Mouse (Mus musculus): ENCODE results near the gene Sh3pxd2a. TPM values are rescaled to one million over a fixed set of nuclear protein-coding genes. Genes with fewer than 3 reads are reported as not detected.

Gene Sh3pxd2a
- polyA plus RNA-seq, 1 experiment = 45.5 TPM

DNA sequence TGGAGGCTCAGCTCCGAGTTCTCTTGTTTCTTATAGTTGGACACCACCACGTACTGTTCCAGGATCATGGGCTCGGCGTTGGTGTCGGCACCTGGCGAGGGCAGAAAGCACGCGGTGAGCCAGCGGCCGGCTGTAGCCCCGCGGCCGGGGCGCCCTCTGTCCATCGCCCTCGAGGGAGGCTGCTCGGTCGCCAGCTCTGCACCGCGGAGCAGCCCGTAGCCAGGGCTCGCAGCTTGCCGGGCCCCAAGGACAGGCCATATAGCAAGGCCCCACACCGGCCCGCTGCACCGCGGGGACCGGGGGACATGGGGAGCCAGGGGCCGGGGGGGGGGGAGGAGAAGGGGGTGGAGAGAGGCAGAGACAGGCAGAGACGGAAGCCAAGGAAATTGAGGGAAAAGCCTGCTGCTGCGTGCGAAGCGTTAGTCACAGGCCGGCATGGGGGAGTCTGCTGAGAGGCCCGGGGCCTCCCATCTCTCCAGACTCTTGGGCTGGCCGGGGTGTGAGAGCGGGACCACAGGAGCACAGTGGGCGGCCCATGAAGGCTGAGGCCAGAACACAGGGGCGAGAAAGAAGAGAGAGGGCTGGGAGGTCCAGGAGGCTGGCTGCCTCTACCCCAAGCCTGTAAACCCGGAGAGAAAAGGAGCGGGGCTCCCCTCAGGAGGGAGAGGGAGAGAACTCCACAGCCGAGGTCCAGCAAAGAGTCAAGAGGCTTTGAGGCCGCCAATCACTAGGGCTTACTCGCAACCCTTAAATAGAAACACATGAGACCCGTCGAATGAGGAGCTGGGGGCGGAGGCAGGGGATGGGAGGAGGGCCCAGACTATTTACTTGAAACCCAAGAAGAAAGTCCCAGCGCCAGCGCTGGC, 149.9 kb downstream of the Sh3pxd2a start:
- DNase-seq (ENCODE audit: low read depth) = no peak

DNA sequence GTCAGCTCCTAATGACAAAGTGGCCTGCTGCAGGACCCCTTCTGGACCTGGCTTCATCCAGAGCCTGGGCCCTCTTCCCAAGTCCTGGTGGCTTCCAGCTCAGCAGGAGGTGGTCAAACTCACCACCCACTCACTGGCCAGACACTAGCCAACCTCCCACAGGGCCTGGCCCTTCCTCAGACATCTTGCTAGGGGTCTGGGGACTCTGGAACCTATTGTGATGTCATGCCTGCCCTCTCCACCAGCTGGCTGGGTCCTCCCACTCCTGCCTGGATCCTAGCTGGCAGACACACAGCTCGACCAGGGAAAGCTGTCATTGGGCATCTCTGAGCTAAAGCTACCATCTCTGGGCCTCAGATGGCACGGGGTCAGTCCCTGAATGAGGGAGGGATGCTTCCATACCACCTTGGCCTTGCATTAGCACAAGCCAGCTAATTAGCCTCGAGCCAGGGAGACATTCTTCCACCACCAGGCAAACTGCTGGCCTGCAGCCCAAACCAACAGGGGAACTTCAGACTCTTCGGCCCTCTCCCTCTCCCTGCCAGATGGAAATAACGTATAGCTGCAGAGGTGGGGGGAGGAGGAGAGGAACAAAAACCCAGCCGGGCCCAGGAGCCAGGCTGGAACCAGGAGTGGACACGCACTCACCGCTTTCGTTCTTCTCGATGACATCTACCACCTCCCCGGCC, 150.7 kb downstream of the Sh3pxd2a start:
- no peak for DNase-seq (ENCODE audit: low read depth)

DNA sequence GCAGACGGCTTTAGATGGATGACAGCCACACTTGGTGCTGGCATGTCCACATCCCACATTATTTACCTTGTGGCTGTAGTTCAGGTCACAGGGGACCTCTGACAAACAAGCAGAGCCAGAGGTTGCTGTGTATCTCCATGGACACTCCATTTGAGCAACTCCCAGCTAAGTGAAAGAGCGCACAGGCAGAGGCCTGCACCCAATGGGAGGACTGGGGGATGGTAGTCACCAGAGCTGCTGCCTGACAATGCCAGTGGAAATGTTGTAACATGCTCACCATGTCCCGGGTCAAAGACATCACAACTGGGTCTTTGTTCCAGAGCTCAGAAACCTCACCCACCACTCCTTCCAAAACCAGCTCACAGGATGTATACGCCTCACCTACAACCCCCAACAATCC, 153.0 kb downstream of the Sh3pxd2a start:
- no peak for DNase-seq (ENCODE audit: low read depth)

DNA sequence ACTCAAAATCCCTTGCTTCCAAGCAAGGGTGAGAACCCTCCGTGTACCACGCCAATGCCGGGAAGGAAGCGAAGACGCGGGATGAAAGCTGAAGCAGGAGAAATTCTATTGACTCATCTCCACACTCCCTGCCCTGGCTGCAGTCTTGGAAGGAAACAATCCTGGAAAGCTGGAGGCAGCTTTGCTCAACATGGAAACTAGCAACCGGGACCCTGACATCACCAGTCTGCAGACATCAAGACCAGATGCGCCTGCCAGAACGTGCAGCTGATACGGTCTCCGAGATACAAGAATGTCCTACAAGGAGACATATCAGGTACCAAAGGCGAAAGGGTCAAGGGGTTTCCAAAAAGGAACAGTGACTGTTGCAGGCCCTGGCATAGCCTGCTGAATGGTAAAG, 154.4 kb downstream of the Sh3pxd2a start:
- DNase-seq (ENCODE audit: low read depth) = no peak

DNA sequence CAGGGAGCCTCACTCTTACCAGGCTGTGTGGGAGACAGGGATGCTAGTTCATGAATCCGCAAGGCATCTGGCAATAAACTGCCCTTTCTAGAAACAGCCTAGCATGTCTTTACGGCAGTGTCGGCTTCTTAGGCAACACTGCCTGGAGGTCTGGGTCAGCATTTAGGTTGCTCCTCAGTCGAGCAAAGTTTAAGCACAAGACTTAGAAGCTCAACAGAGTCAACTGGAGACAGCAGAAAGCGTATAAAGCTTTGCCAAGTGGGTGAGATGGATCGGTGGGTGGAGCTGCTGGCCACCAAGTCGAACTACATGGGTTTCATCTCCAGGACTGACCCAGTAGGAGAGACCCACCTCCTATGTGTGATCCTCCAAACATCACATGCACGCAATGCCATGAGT, 157.3 kb downstream of the Sh3pxd2a start:
- DNase-seq (ENCODE audit: low read depth) = peak; percentile 95

DNA sequence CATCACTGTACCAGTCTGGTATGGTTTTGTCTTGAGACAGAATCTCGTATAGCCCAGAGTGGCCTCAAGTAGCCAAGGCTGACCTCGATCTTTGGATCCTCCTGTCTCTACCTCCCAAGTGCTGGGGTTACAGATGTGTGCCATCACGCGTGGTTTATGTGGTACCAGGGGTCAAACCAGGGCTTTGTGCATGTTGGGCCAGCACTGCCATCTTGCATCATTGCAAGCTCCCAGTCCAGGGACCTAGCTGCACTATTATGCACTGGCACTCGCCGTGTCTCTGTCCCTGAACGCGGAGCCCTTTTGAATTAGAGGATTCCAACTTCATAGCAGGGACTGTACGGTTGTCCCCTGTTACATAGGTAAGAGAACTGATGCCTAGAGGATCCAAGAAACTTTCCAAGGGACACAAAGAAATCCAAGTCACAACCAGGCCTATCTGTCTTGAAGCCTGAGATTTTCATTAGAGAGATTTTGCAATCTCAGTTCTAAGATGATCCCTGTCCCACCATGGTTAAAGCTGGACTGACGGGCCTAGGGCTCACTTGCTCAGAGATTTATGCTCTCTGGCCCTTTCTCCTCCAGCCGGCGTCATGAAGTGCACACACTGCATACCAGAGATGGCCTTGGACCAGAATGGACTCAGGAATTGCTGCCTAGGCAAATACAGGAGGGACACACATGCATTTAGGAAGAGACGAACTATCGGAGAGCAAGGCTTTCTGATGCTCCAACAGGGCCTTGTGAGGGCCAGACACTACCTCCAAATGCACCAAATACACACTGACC, 157.9 kb downstream of the Sh3pxd2a start:
- no peak for DNase-seq (ENCODE audit: low read depth)

DNA sequence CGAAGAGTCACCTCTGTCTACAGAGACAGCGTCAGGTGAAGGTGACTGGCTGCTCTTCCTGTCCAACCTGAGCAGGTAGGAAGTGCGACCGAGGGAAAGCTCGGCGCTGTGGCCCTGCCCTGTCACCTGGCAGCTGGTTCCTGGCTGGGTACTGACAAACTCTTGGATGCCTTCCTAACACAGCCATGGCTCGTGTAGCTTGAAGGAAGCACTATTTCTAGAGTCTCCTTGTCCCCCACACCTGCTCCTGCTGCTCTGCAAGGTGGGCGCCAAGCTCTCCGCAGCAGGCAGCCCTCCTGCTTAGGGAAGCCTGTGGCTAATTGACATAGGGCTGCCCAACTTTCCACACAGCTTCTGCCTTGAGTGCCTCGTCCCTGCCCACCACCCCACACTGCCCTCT, 158.8 kb downstream of the Sh3pxd2a start:
- DNase-seq (ENCODE audit: low read depth) = no peak

DNA sequence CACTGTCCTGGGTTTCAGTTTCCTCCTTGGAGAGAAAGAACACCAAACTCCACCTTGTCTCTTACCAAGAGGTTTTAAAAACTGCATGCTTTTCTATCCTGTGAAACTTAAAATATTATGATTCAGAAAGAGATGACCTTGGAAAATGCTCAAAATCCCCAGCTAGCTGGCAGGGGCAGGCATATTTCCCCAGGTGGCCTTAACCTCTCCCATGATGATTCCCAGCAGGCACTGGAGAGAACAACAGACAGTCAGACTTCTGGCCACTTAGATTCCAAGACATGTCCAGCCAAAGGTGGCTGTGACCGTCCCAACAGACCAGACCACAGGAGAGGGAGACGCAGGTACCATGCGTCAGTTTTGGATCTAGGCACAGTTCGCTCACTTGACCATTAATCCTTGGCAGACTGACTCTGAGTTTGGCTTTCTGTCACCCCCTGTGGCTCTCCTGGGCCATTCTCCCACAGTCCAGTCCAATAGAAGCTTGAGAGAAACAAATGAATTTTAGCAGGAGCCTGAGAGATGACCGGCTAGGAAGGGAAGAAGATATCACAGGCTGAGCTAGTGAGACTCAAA, 159.9 kb downstream of the Sh3pxd2a start:
- no peak for DNase-seq (ENCODE audit: low read depth)

DNA sequence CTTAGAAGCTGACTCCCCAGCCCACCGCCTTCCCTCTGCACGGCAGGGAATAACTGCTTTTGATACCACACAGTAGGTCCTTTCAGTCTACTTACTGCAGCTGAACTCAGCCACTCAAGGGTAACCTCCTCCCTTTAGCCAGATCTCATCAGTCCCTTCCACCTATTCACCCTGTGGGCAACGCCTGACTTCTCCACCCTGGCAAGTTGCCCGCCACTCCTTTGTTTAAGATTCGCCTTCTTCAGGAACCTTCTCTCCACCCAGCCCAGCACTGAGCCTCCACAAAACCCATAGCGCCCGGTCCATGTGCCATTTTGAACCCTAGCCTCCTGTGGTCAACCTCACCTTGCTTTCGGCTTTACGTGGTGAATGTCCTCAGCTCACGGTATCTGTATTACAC, 161.1 kb downstream of the Sh3pxd2a start:
- DNase-seq (ENCODE audit: low read depth) = no peak

DNA sequence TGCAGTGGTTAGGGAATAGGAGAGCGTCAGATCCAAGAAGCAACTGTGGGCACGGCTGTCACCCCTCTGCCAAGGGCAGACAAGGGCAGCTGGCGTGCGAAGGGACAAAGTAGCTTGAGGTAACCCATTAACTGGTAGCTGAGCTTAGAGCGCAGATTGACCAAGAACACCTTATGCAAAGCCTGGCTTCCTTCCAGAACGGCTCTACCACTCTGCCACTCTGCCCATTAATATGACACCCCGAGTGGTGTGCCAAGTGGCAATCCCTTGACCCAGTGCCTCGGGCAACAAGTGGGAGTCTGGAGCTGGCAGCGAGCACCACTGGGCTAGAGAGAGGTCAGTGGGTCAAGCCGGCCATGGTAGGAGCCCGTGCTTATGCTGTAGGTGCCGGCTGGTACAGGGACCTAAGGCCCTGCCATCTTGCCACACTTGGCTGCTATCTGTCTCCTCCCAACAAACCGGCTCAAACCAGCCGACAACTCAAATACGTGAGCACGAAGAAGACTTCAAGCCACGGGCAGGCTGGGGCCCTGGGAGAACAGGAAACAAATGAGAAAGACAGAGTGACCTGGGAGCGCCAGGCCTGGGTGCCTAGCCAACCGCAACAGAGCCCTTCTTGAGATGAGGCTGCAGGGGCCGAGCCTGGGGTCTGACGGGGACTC, 161.9 kb downstream of the Sh3pxd2a start:
- peak; percentile 96 for DNase-seq (ENCODE audit: low read depth)

DNA sequence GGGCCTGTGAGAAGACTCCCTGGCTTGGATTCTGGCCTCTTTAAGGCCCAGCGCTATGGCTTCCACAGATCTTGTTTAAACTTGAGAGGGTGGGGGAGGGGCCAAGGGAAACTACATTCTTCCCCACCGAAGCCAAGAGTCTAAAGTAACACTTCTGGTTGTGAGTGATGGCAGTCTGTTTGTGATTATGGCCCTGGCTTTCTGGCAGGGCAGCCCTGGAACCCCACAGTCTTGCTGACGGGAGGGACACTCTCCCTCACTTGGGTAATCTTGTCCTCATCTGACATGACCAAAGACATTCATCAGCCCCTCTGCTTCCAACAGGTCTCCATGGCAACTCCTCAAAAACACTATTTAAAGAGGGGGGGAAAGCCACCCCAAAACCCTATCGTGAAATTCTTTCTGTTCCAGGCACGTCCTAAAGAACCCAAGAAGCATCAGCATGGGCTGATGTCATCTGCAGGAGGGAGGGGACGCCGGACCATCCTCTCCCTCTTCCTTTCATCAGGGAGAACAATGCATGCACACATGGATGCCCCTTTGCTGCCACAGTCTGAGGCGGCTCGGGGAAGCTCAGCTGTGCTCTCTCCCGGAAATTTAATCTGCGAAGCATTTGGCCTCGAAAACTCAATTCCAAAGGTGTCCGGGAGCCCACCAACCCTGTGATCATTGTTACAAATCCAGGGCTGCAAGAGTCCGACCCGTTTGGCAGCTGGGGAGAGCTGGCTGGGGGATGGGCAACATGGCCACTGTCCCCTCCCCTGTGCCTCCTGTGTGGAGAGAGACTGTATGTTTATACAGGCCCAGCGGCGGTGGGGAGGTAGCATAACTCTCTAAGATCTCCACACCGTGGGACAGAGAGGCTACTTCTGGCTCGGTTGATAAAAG, 162.7 kb downstream of the Sh3pxd2a start:
- no peak for DNase-seq (ENCODE audit: low read depth)

DNA sequence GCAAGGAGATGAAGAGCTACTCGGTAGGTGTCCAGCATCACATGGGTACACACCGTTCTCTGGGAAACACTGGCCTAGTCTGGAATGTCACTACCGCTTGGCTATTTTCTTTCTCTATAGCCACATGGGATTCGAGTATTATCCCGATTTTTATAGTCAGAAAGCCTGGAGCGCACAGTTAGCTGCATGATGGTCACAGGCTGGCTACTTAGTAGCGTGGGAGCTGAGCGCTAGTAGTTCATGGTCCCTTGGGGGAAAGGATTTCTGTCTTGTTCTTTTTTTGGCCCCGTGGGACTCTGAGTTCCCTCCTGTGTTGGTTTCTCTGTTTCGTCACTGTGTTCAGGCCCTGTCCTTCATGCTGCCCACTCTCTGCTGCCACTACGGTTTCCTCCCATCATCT, 166.1 kb downstream of the Sh3pxd2a start:
- no peak for DNase-seq (ENCODE audit: low read depth)

DNA sequence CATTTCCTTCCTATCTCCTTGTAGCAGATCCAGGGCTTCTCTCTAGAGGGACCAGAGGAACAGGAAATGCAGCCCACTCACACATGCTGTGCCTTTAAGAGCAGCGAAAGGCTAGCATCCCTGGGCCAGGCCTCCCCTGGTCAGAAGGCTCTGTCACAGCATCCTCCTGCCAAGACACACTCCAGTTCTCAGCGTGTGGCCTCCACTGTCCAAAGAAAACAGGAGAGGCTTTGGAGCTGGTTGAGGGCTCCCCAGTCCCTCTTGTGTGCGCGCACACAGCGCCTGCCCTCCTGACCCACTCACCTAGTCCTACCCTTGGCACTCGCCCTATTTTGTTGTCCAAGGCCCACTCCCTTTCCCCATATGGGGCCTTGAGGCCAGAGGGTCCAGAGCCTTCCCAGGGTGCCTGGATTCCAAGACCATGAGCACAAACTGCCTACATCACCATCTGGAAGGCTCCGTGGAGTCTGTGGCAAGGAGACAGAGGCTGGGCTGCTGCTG, 171.7 kb downstream of the Sh3pxd2a start:
- DNase-seq (ENCODE audit: low read depth) = no peak

DNA sequence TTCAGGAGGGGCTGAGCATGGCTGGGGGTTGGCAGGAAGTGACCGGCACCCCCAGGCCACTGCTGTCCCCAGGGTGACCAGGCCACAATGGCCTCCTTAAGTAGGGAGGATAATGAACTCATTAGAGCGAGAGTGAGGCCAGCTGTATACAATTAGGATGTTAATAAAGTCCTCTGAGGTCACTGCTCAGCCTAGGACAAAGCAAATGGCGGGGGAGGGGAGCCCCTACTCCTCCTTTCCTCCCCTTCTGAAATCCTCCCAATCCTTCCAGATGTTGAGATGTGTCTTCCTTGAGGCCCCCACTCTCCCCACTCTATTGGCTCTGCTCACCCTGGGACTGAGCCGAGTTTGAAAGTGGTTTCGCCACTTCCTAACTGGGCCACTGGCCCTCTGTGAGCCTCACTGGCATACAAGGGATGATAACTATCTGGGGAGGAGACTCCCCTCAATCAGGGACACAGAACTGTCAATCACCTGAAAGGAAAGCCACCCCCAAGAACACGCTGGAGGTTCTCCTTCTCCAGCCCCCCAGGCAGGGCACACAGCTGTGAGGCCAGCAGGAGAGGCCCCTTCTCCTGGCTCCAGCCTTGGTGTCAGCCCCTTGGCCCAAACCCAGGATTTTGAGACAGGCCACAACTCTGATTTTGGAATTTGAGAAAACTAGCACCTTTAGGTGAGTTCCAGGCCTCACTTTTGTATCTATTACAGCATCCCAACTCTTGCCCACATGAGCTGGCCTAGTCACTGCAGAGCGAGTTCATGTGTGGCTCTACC, 172.7 kb downstream of the Sh3pxd2a start:
- no peak for DNase-seq (ENCODE audit: low read depth)

DNA sequence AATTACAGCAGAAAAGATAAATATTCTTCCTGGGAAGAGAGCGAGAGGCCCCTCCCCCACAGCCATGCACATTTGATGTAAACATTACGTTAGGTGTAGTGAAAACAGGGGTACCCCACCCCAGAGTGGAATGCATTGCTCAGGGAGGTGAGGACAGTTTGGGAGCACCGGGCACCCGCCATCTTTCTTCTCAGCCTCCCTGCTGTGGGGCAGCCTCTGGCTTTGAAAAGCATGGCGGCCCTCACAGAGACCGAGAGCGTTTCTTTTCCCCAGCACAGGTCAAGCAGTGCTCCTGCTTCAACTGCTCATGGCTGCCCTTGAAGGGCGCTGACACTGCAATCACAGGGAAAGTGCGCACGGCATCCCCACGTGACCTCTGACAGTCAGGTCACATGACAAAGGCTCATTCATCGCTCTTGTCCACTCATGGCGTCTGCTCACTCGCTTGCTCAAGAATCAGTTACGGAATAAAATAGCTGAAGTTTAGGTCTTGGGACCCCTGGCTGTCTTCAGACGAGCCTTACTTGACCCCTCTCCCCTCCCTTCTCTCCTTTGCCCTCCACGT, 177.2 kb downstream of the Sh3pxd2a start:
- DNase-seq (ENCODE audit: low read depth) = no peak

DNA sequence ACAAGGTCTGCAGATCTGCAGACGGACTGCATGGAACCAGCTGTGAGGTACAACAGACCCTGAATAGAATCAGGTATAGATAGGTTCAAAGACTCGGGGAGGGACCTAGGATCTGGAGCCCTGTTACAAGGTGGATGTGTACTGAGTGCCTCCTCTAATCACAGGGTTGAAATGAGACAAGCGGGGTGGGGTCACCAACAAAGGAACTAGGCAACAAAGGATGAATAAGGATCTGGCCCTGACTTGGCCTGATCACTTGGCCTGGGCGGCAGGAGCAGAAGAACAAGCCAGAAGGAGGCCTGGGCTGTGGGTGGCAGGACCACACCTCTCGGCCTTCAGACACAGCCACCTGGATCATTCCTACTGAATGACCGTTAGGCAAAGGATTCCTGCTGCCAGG, 178.6 kb downstream of the Sh3pxd2a start:
- no peak for DNase-seq (ENCODE audit: low read depth)

DNA sequence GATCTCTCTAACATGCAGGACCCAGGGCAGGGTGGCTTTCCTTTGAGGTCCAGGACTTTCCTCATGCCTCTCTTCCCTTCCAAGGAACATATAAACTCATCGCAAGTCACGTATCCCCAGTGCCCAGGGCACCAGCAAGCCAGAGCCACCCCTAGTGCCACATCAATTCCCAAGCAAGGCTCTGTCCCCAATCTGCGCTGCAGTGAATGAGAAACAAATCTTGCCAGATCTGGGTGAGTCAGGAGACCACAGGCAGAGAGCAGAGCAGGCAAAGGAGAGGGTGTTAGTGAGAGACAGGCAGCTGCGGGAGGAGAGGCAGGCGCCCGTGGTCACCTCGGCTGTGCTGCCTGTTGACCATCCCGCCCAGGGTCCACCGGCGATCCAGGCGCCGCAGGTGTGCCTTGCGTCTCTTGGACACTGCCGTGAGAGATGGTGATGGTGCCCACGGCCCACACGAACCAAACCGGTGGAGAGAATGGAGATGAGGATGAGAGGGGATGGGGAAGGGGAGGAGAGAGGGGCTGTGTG, 181.4 kb downstream of the Sh3pxd2a start:
- no peak for DNase-seq (ENCODE audit: low read depth)

DNA sequence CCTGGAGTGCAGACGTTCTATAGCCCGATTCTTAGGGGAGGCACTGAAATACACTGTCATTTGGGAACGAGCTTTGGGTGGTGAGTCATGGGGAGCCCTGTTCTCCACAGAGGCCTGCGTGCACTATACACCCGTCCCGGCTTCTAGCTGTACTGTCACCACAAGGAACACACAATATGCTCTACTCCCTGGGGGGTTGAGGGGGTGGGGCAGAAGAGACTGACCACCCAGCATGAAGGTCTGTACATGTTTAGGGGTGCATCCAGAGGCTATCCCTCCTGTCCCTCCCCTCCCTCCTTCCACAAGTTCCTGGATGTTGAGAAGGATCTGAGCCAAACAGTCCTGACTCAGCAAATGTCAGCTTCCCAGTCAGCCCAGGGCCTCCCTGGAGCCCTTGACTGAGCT, 182.1 kb downstream of the Sh3pxd2a start:
- no peak for DNase-seq (ENCODE audit: low read depth)

DNA sequence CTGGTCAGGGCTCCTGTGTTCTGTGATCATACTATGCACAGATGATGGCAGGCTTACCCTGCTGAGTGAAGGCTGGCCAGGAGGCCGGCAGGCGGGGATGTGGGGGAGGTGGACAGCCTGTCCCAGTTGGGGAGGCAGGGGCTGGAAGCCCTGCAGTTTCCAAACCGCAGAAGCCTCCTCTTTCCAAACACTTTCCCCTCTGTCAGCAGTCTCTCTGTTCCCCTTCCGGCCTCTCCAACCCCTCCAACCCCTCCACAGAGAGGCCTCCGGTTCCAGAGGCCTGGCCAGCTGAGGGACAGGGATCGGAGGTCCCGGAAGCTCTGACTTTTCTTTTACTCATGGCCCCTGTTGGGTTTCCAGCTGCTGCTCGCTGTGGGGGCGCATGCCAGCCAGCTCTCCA, 183.3 kb downstream of the Sh3pxd2a start:
- DNase-seq (ENCODE audit: low read depth) = no peak

All from gonadal fat pad, adult 2 months (tissue).